9 mouse cellular contexts compared by ENCODE assay signal in genomic region chr5:18043022-18043421, GRCm38 (mm10).
DNase-seq lines count a peak whose midpoint lies in the region; ATAC-seq and TF ChIP-seq lines count a peak whose summit lies in the region.
"Had no signal": no experiment of that assay in that cellular context is flagged by ENCODE, and none has a peak within 500 bp of the region (broad histone marks: within the 10 kb centered on the region; RNA-seq: fewer than 3 reads in every experiment).

No protein-coding gene starts in this region.

- H3K4me1 ChIP-seq in kidney, embryonic 16.5 days (ENCODE audit: insufficient read depth, low read length), result no peaks in the 10 kb centered on the region
- no peaks in the 10 kb centered on the region for H3K4me1 ChIP-seq in hindbrain, postnatal 0 days (ENCODE audit: insufficient read depth, low read length)
- H3K4me1 ChIP-seq: embryonic facial prominence, embryonic 12.5 days had no signal

- H3K4me3 ChIP-seq in kidney, embryonic 16.5 days (ENCODE audit: low read length), result no peak overlapping the region
- no peak overlapping the region for H3K4me3 ChIP-seq in hindbrain, postnatal 0 days (ENCODE audit: low read length)
- H3K4me3 ChIP-seq: embryonic facial prominence, embryonic 12.5 days had no signal

- H3K4me2 ChIP-seq in kidney, embryonic 16.5 days (replicated peaks; ENCODE audit: low read depth, low read length), result no peak overlapping the region
- no peak overlapping the region for H3K4me2 ChIP-seq in hindbrain, postnatal 0 days (ENCODE audit: low read depth, low read length)
- H3K4me2 ChIP-seq: embryonic facial prominence, embryonic 12.5 days had no signal

- no peaks in the 10 kb centered on the region for H3K27me3 ChIP-seq in kidney, embryonic 16.5 days (ENCODE audit: insufficient read depth, low read length)
- no peaks in the 10 kb centered on the region for H3K27me3 ChIP-seq in hindbrain, postnatal 0 days (ENCODE audit: insufficient read depth, low read length)
- H3K27me3 ChIP-seq: embryonic facial prominence, embryonic 12.5 days had no signal

- H3K27ac ChIP-seq in kidney, embryonic 16.5 days (ENCODE audit: low read length), result no peak overlapping the region
- H3K27ac ChIP-seq in hindbrain, postnatal 0 days, result no peak overlapping the region
- H3K27ac ChIP-seq: embryonic facial prominence, embryonic 12.5 days had no signal

- H3K9me3 ChIP-seq in kidney, embryonic 16.5 days (ENCODE audit: low read length), result no peaks in the 10 kb centered on the region
- no peaks in the 10 kb centered on the region for H3K9me3 ChIP-seq in hindbrain, postnatal 0 days (ENCODE audit: low read length)
- H3K9me3 ChIP-seq: embryonic facial prominence, embryonic 12.5 days had no signal

- WGBS in kidney, embryonic 16.5 days, result 3% methylated on average over 2 of the region's 2 CpGs
- 11% methylated on average over 2 of the region's 2 CpGs for WGBS in hindbrain, postnatal 0 days

- H3K9ac ChIP-seq in kidney, embryonic 16.5 days (replicated peaks; ENCODE audit: low read length), result no peak overlapping the region
- no peak overlapping the region for H3K9ac ChIP-seq in hindbrain, postnatal 0 days (replicated peaks; ENCODE audit: low read length)
- H3K9ac ChIP-seq: embryonic facial prominence, embryonic 12.5 days had no signal

- no peaks in the 10 kb centered on the region for H3K36me3 ChIP-seq in kidney, embryonic 16.5 days (ENCODE audit: insufficient read depth, low read length)
- no peaks in the 10 kb centered on the region for H3K36me3 ChIP-seq in hindbrain, postnatal 0 days (ENCODE audit: insufficient read depth, low read length)
- H3K36me3 ChIP-seq: embryonic facial prominence, embryonic 12.5 days had no signal

- intact Hi-C loops in left cerebral cortex, postnatal 4 days (cut with DNase I), result no loop called here

- TF ChIP-seq CTCF in hindbrain, postnatal 0 days (IDR thresholded peaks at IDR 0.05; ENCODE audit: low read depth), result peak; percentile 77

- DNase-seq in kidney, adult 11 months, result peak; percentile 12
- peak; percentile 81 to 86 for DNase-seq in adrenal gland, postnatal 36 days
- DNase-seq in fibroblast of lung, adult 2 months (ENCODE audit: low read depth), result peak; percentile 22
- peak; percentile 77 for DNase-seq in hindbrain, postnatal 0 days (ENCODE audit: low spot score)
- DNase-seq in left cerebral cortex, postnatal 4 days, result peak; percentile 64
- peak; percentile 11 for DNase-seq in naive thymus-derived CD4-positive, alpha-beta T cell, adult 2 months (ENCODE audit: low read depth)
- DNase-seq in testis, postnatal 10 days (ENCODE audit: low spot score), result peak; percentile 90

- no peak; the same call in 1 of the 2 replicates for ATAC-seq in kidney, embryonic 16.5 days (ENCODE audit: low FRiP score, low TSS enrichment)
- ATAC-seq in hindbrain, postnatal 0 days, result no peak

Comparison
In these comparisons a context has a peak if more than half of its experiments do, and no peak if none do; other contexts are left out.
1. DNase-seq: peak in every context shown above with its lines; median percentile 90 in testis, postnatal 10 days; 84 in adrenal gland, postnatal 36 days; 77 in hindbrain, postnatal 0 days; 64 in left cerebral cortex, postnatal 4 days; 22 in fibroblast of lung, adult 2 months; 12 in kidney, adult 11 months; 11 in naive thymus-derived CD4-positive, alpha-beta T cell, adult 2 months.